Mouse (Mus musculus) small intestine, adult 2 months (tissue): ENCODE measurements around the gene Trappc3.

Experiments
- CTCF ChIP-seq: fragments of 200-500 bp; IDR thresholded peaks from 2 replicates; pipeline ENCODE4 v1.5.1; 2012; ENCODE audit warnings: low read depth, mild to moderate bottlenecking, control low read depth, inconsistent platforms, low read length, moderate library complexity, mixed read lengths; ENCODE audit not compliant: insufficient replicate concordance, insufficient read length; ENCODE audit errors: extremely low read depth
- POLR2A ChIP-seq: fragments of 200-500 bp; IDR thresholded peaks from 2 replicates; pipeline ENCODE4 v1.6.1; 2012; ENCODE audit warnings: low read depth, mild to moderate bottlenecking, control low read depth, inconsistent platforms, low read length, moderate library complexity

- TF ChIP-seq POLR2A (no peak), CTCF (no peak)
Observed at GRCm38 (mm10) chr4:126319806-126320205, 57.7 kb downstream of the Trappc3 start.
